In the genomic region with DNA sequence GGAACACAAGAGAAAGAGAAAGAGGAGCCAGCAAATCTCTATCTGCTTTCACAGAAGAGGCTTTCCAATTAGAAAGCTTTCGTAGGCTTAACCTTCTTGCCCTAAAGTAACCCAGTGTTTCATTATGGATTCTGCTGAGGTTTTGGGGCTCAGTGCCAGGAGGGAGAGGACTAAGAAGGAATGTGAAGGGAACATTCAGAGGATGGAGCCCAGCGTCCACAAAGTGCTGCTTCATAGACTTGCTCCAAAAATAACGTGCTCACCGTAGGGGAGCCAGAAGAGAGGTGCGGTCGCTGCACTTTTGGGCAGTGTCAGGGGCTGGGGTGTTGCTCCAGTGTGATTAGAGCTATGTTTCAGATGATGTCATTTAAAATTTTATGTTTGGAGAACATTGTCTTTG, we compare ENCODE assay signal across 9 mouse cellular contexts. TPM values are rescaled to one million over a fixed set of nuclear protein-coding genes. Genes with fewer than 3 reads are reported as not detected.
DNase-seq lines count a peak whose midpoint lies in the region; ATAC-seq and TF ChIP-seq lines count a peak whose summit lies in the region.
"Had no signal": no experiment of that assay in that cellular context is flagged by ENCODE, and none has a peak within 500 bp of the region (broad histone marks: within the 10 kb centered on the region; RNA-seq: fewer than 3 reads in every experiment).

No protein-coding gene starts in this region.

- H3K4me2 ChIP-seq in forebrain, embryonic 16.5 days (ENCODE audit: low read length): 0 out of 2 replicates have a peak overlapping the region, but pooled peaks have one; percentile 7
- H3K4me2 ChIP-seq in forebrain, embryonic 11.5 days (ENCODE audit: low read depth, low read length, severe bottlenecking): no peak overlapping the region
- no peak overlapping the region for H3K4me2 ChIP-seq in hindbrain, embryonic 13.5 days
- H3K4me2 ChIP-seq: midbrain, embryonic 15.5 days had no signal

- H3K27ac ChIP-seq in forebrain, embryonic 16.5 days (ENCODE audit: low read length): no peak overlapping the region
- H3K27ac ChIP-seq in forebrain, embryonic 11.5 days (ENCODE audit: low read depth, low read length): no peak overlapping the region
- H3K27ac ChIP-seq in kidney, adult 2 months (ENCODE audit: insufficient read depth, low read depth, low read length): peak overlapping the region; percentile 2
- no peak overlapping the region for H3K27ac ChIP-seq in hindbrain, embryonic 13.5 days
- H3K27ac ChIP-seq: midbrain, embryonic 15.5 days had no signal

- peaks cover 13% of the 10 kb centered on the region for H3K4me1 ChIP-seq in forebrain, embryonic 16.5 days (replicated peaks; ENCODE audit: control insufficient read depth, insufficient read depth, low read length)
- H3K4me1 ChIP-seq in forebrain, embryonic 11.5 days (replicated peaks; ENCODE audit: control insufficient read depth, insufficient read depth, low read length): no peaks in the 10 kb centered on the region
- H3K4me1 ChIP-seq in kidney, adult 2 months (ENCODE audit: control insufficient read depth, insufficient read depth, low read length): peaks cover 51% of the 10 kb centered on the region
- H3K4me1 ChIP-seq in hindbrain, embryonic 13.5 days (replicated peaks): peaks cover 29% of the 10 kb centered on the region

- ATAC-seq in forebrain, embryonic 16.5 days: no peak
- no peak for ATAC-seq in forebrain, embryonic 11.5 days (replicated peaks; ENCODE audit: low FRiP score)
- ATAC-seq in hindbrain, embryonic 13.5 days (ENCODE audit: low FRiP score): no peak
- ATAC-seq: midbrain, embryonic 15.5 days had no signal

- no peak overlapping the region for H3K4me3 ChIP-seq in forebrain, embryonic 16.5 days (replicated peaks; ENCODE audit: low read length)
- no peak overlapping the region for H3K4me3 ChIP-seq in forebrain, embryonic 11.5 days (ENCODE audit: low read depth, low read length)
- no peak overlapping the region for H3K4me3 ChIP-seq in kidney, adult 2 months (ENCODE audit: insufficient read depth, low read depth, low read length)
- H3K4me3 ChIP-seq in hindbrain, embryonic 13.5 days: no peak overlapping the region
- H3K4me3 ChIP-seq: midbrain, embryonic 15.5 days had no signal

- TF ChIP-seq CTCF in kidney, adult 2 months (conservative IDR thresholded peaks at IDR 0.05; ENCODE audit: insufficient read depth, insufficient read length, low read depth, low read length): no peak

- no peak overlapping the region for H3K9ac ChIP-seq in forebrain, embryonic 16.5 days (replicated peaks; ENCODE audit: low read depth, low read length)
- H3K9ac ChIP-seq in forebrain, embryonic 11.5 days (ENCODE audit: low read length): no peak overlapping the region
- H3K9ac ChIP-seq in hindbrain, embryonic 13.5 days: no peak overlapping the region
- H3K9ac ChIP-seq: midbrain, embryonic 15.5 days had no signal

- 41% methylated on average over 6 of the region's 6 CpGs for WGBS in forebrain, embryonic 16.5 days
- WGBS in forebrain, embryonic 11.5 days: 80% methylated on average over 6 of the region's 6 CpGs
- 20% methylated on average over 6 of the region's 6 CpGs for WGBS in kidney, adult 2 months
- 70% methylated on average over 6 of the region's 6 CpGs for WGBS in hindbrain, embryonic 13.5 days

- no peak for TF ChIP-seq POLR2A in kidney, adult 2 months (IDR thresholded peaks at IDR 0.05; ENCODE audit: low read depth, low read length)

- no peak for DNase-seq in forebrain, embryonic 11.5 days (ENCODE audit: low spot score)
- peak; percentile 15 for DNase-seq in ovary, postnatal 14 days (ENCODE audit: low spot score)
- DNase-seq in ovary, adult 18-20 months (ENCODE audit: low spot score): no peak
- peak; percentile 77 for DNase-seq in kidney, adult 2 months
- DNase-seq in right cerebral cortex, postnatal 14 days: peak; percentile 34
- DNase-seq in adrenal gland, postnatal 4 days (ENCODE audit: low spot score in 2 of 2): no peak

- H3K27me3 ChIP-seq in forebrain, embryonic 16.5 days (replicated peaks; ENCODE audit: control insufficient read depth, insufficient read depth, low read length): no peaks in the 10 kb centered on the region
- no peaks in the 10 kb centered on the region for H3K27me3 ChIP-seq in forebrain, embryonic 11.5 days (ENCODE audit: control insufficient read depth, insufficient read depth, low read length)
- no peaks in the 10 kb centered on the region for H3K27me3 ChIP-seq in kidney, adult 2 months (replicated peaks; ENCODE audit: control insufficient read depth, insufficient read depth, low read length)
- no peaks in the 10 kb centered on the region for H3K27me3 ChIP-seq in hindbrain, embryonic 13.5 days
- H3K27me3 ChIP-seq: midbrain, embryonic 15.5 days had no signal

- no peaks in the 10 kb centered on the region for H3K9me3 ChIP-seq in forebrain, embryonic 16.5 days (ENCODE audit: control insufficient read depth, low read length)
- no peaks in the 10 kb centered on the region for H3K9me3 ChIP-seq in forebrain, embryonic 11.5 days (ENCODE audit: control insufficient read depth, low read length)
- H3K9me3 ChIP-seq in hindbrain, embryonic 13.5 days: no peaks in the 10 kb centered on the region
- H3K9me3 ChIP-seq: midbrain, embryonic 15.5 days had no signal

- H3K36me3 ChIP-seq in forebrain, embryonic 16.5 days (ENCODE audit: control insufficient read depth, insufficient read depth): no peaks in the 10 kb centered on the region
- no peaks in the 10 kb centered on the region for H3K36me3 ChIP-seq in forebrain, embryonic 11.5 days (ENCODE audit: control insufficient read depth, insufficient read depth, low read length)
- H3K36me3 ChIP-seq in kidney, adult 2 months (ENCODE audit: control insufficient read depth, insufficient read depth, low read length): no peaks in the 10 kb centered on the region
- no peaks in the 10 kb centered on the region for H3K36me3 ChIP-seq in hindbrain, embryonic 13.5 days
- H3K36me3 ChIP-seq: midbrain, embryonic 15.5 days had no signal

RNA-seq across cellular contexts. Expression of a gene that starts 19.6 kb away (rescaled TPM):
- polyA plus RNA-seq in forebrain, embryonic 16.5 days (2015; fragmentation: Nextera tagmentation; extraction: Ambion mirVana): 4.9 and 5.3 TPM in 2 replicates
- 11.3 TPM in 2 replicates for polyA plus RNA-seq in forebrain, embryonic 11.5 days (2014; fragmentation: Nextera tagmentation; extraction: Ambion mirVana)
- 29.2 and 32.2 TPM in 2 replicates for polyA plus RNA-seq in kidney, adult 2 months (2012; rRNA removed)
- total RNA-seq in adrenal gland, postnatal 4 days (2021): 10 to 100 TPM; 61.9 to 69.3 TPM
- 5.5 and 5.6 TPM in 2 replicates for polyA plus RNA-seq in hindbrain, embryonic 13.5 days (2015; fragmentation: Nextera tagmentation; extraction: Ambion mirVana)

RNA-seq across cellular contexts. Expression of a gene that starts 19.7 kb away (rescaled TPM):
- polyA plus RNA-seq in forebrain, embryonic 16.5 days (2015; fragmentation: Nextera tagmentation; extraction: Ambion mirVana): 291 and 321 TPM in 2 replicates
- 274 and 277 TPM in 2 replicates for polyA plus RNA-seq in forebrain, embryonic 11.5 days (2014; fragmentation: Nextera tagmentation; extraction: Ambion mirVana)
- 17.6 and 21.1 TPM in 2 replicates for polyA plus RNA-seq in kidney, adult 2 months (2012; rRNA removed)
- 100 to 1,000 TPM; 154 to 163 TPM for total RNA-seq in adrenal gland, postnatal 4 days (2021)
- 301 and 314 TPM in 2 replicates for polyA plus RNA-seq in hindbrain, embryonic 13.5 days (2015; fragmentation: Nextera tagmentation; extraction: Ambion mirVana)

Comparison
In these comparisons a context has a peak if more than half of its experiments do, and no peak if none do; other contexts are left out.
1. DNase-seq: peak in ovary, postnatal 14 days (single experiment), kidney, adult 2 months (single experiment) and right cerebral cortex, postnatal 14 days (single experiment); none in forebrain, embryonic 11.5 days (single experiment), ovary, adult 18-20 months (single experiment) and adrenal gland, postnatal 4 days (0 of 2).
2. RNA of a gene that starts 19.7 kb away (polyA plus RNA-seq): 301 to 314 TPM in hindbrain, embryonic 13.5 days, 291 to 321 TPM in forebrain, embryonic 16.5 days and 274 to 277 TPM in forebrain, embryonic 11.5 days; 17.6 to 21.1 TPM in kidney, adult 2 months; every median in the first group is over 10 times any median in the second.